Mouse (Mus musculus) small intestine, adult 2 months (tissue): ENCODE data around the gene Tmem231. TPM values are rescaled to one million over a fixed set of nuclear protein-coding genes. Genes with fewer than 3 reads are reported as not detected.

Experiments
- H3K27ac ChIP-seq: fragments of 200-500 bp; 2 replicates; pipeline ENCODE4 v1.5.1; 2012; ENCODE audit warnings: low read depth, low read length, control low read depth, inconsistent platforms; ENCODE audit not compliant: insufficient read depth
- H3K27me3 ChIP-seq: fragments of 200-500 bp; 2 replicates; pipeline ENCODE4 v1.6.1; 2012; ENCODE audit warnings: mild to moderate bottlenecking, moderate library complexity, low read length, inconsistent platforms; ENCODE audit not compliant: control insufficient read depth, insufficient read depth
- H3K36me3 ChIP-seq: fragments of 200-500 bp; 2 replicates; pipeline ENCODE4 v1.6.1; 2012; ENCODE audit warnings: mild to moderate bottlenecking, low read length, control low read depth, inconsistent platforms; ENCODE audit not compliant: control insufficient read depth, insufficient read depth
- H3K4me1 ChIP-seq: fragments of 200-500 bp; 2 replicates; pipeline ENCODE4 v1.6.1; 2012; ENCODE audit warnings: low read length, inconsistent platforms, mixed read lengths; ENCODE audit not compliant: control insufficient read depth, insufficient read depth, insufficient read length
- H3K4me3 ChIP-seq: fragments of 200-500 bp; 2 replicates; pipeline ENCODE4 v1.5.1; 2012; ENCODE audit warnings: low read depth, mild to moderate bottlenecking, control low read depth, inconsistent platforms, low read length, moderate library complexity
- CTCF ChIP-seq: fragments of 200-500 bp; IDR thresholded peaks from 2 replicates; pipeline ENCODE4 v1.5.1; 2012; ENCODE audit warnings: low read depth, mild to moderate bottlenecking, control low read depth, inconsistent platforms, low read length, moderate library complexity, mixed read lengths; ENCODE audit not compliant: insufficient replicate concordance, insufficient read length; ENCODE audit errors: extremely low read depth
- POLR2A ChIP-seq: fragments of 200-500 bp; IDR thresholded peaks from 2 replicates; pipeline ENCODE4 v1.6.1; 2012; ENCODE audit warnings: low read depth, mild to moderate bottlenecking, control low read depth, inconsistent platforms, low read length, moderate library complexity
- WGBS: fragments of 180-500 bp; shearing (Covaris S2); methylation state at CpG from one replicate; pipeline ENCODE4 v1.1.7; 2018; 5-methylcytosine and 5-hydroxymethylcytosine counted together
- polyA plus RNA-seq: library from polyadenylated mRNA; depleted of rRNA; stranded (reverse); fragments of >200 nt; gene quantifications from 2 replicates; pipeline ENCODE4 v1.2.3, GENCODE M21; 2012

The Tmem231 gene
- polyA plus RNA-seq, 1 experiment, result 1.5 TPM

DNA sequence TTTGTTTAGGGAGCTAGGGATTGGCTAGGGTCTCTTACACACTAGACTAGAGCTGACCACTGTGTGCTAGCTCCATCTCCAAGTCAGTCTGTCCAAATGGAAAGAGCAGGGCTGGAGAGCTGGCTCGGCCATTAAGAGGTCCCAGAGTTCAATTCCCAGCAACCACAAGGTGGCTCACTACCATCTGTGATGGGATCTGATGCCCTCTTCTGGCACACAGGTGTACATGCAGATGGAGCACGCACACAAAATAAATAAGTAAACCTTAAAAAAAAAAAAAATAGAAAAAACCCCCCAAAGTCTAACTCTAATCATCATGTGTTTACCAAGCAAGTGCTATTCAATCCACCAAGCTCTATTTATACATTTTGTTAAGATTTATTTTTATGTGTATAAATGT, 14.0 kb downstream of the Tmem231 start:
- no peak overlapping the region for H3K4me3 ChIP-seq
- no peaks in the 10 kb centered on the region for H3K27me3 ChIP-seq
- H3K4me1 ChIP-seq, result peaks cover 2% of the 10 kb centered on the region; the same call in 1 of the 2 replicates
- WGBS, result 86% methylated on average over 2 of the region's 2 CpGs
- H3K27ac ChIP-seq, result no peak overlapping the region
- H3K36me3 ChIP-seq, result no peaks in the 10 kb centered on the region
- peak; percentile 38; the same call in 1 of the 2 replicates for TF ChIP-seq CTCF
- no peak for TF ChIP-seq POLR2A

DNA sequence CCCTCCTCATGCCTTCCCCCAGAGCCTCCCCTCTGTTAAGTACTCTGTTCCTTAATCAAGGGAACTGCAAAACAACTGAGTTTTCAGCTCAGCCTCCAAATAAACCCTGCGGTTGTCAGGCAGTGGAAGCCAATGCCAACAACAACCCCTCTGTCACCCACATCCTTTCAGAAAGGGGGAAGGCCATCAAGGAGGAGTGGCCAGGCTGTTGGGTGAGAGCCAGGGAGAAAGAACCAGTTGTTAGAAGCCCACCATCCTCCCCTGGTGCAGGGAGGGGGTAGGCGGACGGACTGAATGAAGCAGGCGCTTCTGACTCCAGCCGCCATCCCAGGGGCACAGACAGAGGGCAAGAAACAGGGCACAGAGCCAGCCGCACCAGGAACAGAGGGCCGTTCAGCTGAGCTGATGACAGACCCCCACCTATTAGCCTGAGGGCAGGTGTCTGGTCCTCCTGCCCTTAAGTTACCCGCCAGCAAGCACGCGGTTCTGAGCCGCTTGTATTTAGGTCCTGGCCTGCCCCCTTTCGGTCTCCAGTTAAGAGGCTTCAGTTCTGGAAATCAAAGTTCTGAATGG, 20.7 kb downstream of the Tmem231 start:
- 66% methylated on average over 12 of the region's 12 CpGs for WGBS
- H3K27ac ChIP-seq, result no peak overlapping the region
- TF ChIP-seq POLR2A, result no peak
- no peak for TF ChIP-seq CTCF

DNA sequence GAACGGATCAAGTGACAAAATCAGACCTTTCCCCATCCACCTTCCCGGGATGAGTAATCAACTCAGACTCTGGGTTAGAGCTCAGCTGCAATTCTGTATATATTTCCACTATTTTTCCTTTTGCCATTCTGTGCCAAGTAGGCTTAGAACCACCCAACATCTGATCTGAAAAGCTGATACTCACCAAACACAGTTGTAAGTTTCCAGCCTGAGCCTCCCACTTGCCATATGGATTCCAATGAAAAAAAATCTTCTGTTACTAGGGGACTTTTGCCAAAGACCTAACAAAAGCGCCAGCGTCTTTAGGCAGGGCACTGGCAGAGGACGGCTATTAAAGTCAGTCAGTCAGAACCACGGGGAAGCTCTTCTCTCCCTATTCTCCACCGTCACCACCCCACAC, 22.1 kb downstream of the Tmem231 start:
- H3K4me3 ChIP-seq, result no peak overlapping the region
- no peaks in the 10 kb centered on the region for H3K4me1 ChIP-seq
- no peak overlapping the region for H3K27ac ChIP-seq
- no peak for TF ChIP-seq POLR2A
- TF ChIP-seq CTCF, result no peak
- no peaks in the 10 kb centered on the region for H3K36me3 ChIP-seq
- peaks cover 16% of the 10 kb centered on the region for H3K27me3 ChIP-seq
- 57% methylated on average over 7 of the region's 7 CpGs for WGBS

More for the DNA sequence above, 20.7 kb downstream of the Tmem231 start:
- Histone ChIP-seq H3K27me3 (peaks cover 14% of the 10 kb centered on the region), H3K4me1 (no peaks in the 10 kb centered on the region), H3K4me3 (no peak overlapping the region), H3K36me3 (no peaks in the 10 kb centered on the region)

DNA sequence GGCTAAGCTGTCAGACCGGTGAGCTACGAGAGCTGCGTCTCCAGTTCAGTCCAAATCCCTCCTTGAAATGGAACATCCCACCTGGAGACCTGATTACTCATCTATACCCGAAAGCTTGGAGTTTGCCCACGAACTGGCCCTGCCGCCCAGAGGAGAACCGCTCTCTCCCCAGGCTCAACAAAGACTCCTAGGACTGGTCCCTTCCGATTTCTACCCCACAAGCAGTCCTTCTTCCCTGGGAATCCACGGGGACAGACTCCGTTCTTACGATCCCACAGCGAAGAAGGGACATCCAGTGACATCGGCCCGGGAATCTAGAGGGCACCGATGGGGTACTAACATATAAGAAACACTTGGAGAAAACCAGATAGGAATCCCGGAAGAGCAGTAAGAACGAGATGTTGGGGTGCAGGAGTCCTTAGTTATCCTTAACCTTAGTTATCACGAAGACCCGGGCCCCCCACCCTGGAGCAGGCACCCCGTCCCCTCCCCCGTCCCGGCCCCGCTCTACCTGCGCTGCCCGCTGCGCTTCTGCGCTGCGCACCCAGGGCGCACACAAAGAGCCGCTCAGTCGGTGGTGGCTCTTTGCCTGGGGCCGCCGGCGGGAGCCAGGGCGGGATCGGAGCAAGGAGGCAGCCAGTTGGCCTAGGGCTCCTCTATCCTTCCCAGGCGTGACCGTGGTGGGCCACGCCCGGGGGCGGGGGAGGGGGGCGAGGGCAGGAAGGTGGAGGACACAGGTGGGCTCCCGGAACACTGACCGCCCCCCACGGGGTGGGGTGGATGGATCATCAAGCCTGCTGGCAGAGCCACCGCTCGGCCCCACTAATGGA, 23.8 kb downstream of the Tmem231 start, which contains the start of gene Chst5:
Gene Chst5, minus strand, starts transcription at position 827 of the 830 bp plus-strand sequence.
- WGBS, result 10% methylated on average over 47 of the region's 47 CpGs
- Histone ChIP-seq H3K36me3 (no peaks in the 10 kb centered on the region), H3K4me3 (no peak within 1 kb of the TSS), H3K4me1 (no peaks in the 10 kb centered on the region), H3K27ac (no peak within 1 kb of the TSS), H3K27me3 (peaks cover 16% of the 10 kb centered on the region)
- TF ChIP-seq CTCF, result no peak

DNA sequence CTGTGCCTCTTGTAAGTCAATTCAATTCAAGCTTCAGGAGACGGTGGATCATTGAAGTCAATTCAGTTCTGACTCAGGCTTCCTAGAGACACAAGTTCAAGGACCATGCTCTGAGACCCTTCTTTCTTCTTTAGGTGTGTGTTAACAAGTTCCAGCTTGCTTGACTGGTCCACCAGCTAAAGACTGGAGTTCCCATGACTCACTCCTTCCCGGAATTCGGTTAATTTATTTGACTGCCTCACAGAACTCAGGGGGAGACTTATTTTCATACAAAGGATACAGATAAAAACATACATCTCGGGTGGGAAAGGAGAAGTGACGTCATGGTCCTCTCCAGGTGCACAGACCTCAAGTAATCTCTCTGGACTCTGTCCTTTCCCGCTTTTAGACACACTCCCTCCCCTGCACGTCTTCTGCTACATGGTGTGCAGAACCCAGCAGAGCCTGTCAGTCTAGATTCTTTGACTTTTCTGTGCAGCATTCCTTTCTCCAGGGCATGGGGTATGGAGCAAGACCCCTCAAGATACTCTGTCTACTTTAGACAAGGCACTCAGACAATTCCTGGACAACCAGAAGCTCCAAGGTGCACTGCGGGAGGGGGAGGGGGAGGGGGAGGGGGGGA, 28.1 kb downstream of the Tmem231 start:
- Histone ChIP-seq H3K36me3 (no peaks in the 10 kb centered on the region), H3K4me1 (no peaks in the 10 kb centered on the region), H3K27me3 (peaks cover 16% of the 10 kb centered on the region), H3K27ac (no peak overlapping the region), H3K4me3 (no peak overlapping the region)
- 21% methylated on average over 8 of the region's 8 CpGs for WGBS
- TF ChIP-seq POLR2A (no peak), CTCF (no peak)

DNA sequence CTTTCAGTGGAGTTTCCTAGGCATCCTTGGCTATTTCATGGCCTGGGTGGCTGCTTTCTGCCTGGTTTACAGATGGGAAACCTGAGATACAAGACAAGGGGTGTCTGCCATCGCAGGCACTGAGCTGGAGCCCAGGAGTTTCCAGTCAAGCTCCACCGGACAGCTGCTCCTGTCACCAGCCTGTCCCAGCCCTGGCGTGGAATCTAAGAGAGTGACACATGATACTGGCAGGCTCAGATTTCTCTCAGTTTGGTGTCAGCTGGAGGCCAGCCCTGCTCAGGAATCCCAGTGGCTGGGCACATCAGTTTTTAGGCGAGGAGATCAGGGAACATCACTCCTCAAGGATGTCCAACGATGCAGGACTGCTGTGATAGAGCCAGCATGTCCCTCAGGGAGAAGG, 31.6 kb downstream of the Tmem231 start:
- Histone ChIP-seq H3K27ac (no peak overlapping the region), H3K27me3 (no peaks in the 10 kb centered on the region), H3K4me1 (no peaks in the 10 kb centered on the region), H3K4me3 (no peak overlapping the region), H3K36me3 (no peaks in the 10 kb centered on the region)
- WGBS, result 61% methylated on average over 5 of the region's 5 CpGs
- TF ChIP-seq POLR2A (no peak), CTCF (no peak)

DNA sequence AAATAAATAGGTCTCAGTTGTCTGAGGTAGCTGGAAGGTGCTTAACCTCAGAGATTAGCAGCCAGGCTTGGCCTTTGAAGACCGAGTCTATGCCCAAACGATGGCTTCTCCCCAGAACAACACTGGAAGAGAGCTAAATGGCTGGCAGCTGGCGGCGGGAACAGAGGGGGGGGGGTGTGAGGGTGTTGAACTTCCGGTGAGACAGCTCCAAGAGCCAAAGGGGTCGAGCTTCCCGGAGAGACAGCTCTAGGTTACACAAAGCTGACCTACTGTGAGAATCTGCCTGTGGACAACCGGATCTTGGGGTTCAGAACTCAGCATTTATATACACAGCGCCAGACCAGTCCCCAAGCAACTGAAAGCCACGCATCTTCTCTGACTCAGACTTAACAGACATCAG, 35.1 kb downstream of the Tmem231 start:
- 57% methylated on average over 10 of the region's 10 CpGs for WGBS
- Histone ChIP-seq H3K4me3 (no peak overlapping the region), H3K27me3 (no peaks in the 10 kb centered on the region), H3K36me3 (no peaks in the 10 kb centered on the region), H3K27ac (no peak overlapping the region), H3K4me1 (no peaks in the 10 kb centered on the region)
- TF ChIP-seq CTCF (no peak), POLR2A (no peak)
